Mouse (Mus musculus) ES-E14 (cell line): ENCODE data around the gene Arrb1.

ENCODE experiments used
- CHD2 ChIP-seq: IDR thresholded peaks from 2 replicates; pipeline ENCODE4 v1.6.1; 2014; ENCODE audit warnings: mild to moderate bottlenecking, low read depth, low read length, inconsistent platforms
- HCFC1 ChIP-seq: IDR thresholded peaks from 2 replicates; pipeline ENCODE4 v1.6.1; 2012; ENCODE audit warnings: low read length, inconsistent platforms, borderline replicate concordance; ENCODE audit not compliant: insufficient read depth
- MAFK ChIP-seq: IDR thresholded peaks from 2 replicates; pipeline ENCODE4 v1.6.1; 2014; ENCODE audit warnings: mild to moderate bottlenecking, low read depth, low read length, inconsistent platforms; ENCODE audit not compliant: insufficient read depth
- ZC3H11A ChIP-seq: IDR thresholded peaks from 2 replicates; pipeline ENCODE4 v1.6.1; 2012; ENCODE audit warnings: low read depth, mild to moderate bottlenecking, inconsistent platforms, low read length, borderline replicate concordance
- ZNF384 ChIP-seq: IDR thresholded peaks from 2 replicates; pipeline ENCODE4 v1.6.1; 2012; ENCODE audit warnings: low read depth, low read length, inconsistent platforms

DNA sequence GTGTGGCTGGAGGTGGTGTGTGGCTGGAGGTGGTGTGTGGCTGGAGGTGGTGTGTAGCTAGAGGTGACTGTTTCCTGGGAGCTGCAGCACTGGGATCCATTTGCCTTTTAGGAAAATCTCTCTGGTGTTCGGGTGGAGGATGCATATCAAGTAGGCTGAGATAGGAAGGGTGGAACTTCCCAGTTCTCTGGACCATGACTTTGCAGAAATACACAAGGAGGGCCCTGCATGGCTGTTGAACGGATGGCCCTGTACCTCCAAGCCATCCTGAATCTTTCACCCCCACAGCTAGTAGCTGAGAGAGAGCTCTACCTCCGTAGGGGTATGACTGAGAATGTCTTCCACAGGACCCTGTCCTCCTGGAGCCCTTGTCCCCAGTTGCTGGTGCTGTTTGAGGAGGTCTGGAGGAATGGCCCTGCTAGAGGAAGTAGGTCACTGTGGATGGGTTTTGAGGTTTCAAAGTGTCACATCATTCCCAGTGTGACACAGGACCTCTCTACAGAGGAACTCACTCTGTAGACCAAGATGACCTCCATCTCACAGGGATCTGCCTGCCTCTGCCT, 3.8 kb upstream of the Arrb1 start:
- TF ChIP-seq MAFK (no peak), HCFC1 (no peak), ZC3H11A (no peak), ZNF384 (no peak), CHD2 (no peak)
